Mouse (Mus musculus): ENCODE data around the gene Mmrn1. TPM values are rescaled to one million over a fixed set of nuclear protein-coding genes. Genes with fewer than 3 reads are reported as not detected.
"Not testable (repeated sequence)": the region's sequence is repeated elsewhere in the genome, so short reads cannot be mapped to it uniquely, and the experiment has no call there.

The Mmrn1 gene
- polyA plus RNA-seq (2016; fragmentation: Nextera tagmentation; extraction: Ambion mirVana): 5.3 and 6.6 TPM in 2 replicates

- H3K36me3 ChIP-seq; H3K9ac ChIP-seq; H3K27ac ChIP-seq; ATAC-seq (ENCODE audit: low FRiP score, low read depth); H3K4me2 ChIP-seq (replicated peaks); H3K9me3 ChIP-seq; H3K27me3 ChIP-seq (replicated peaks); H3K4me1 ChIP-seq; H3K4me3 ChIP-seq: not testable (repeated sequence)
- WGBS: 94% methylated on average over 20 of the region's 20 CpGs
These were observed at the start of gene Mmrn1 for GRCm38 (mm10) chr6:60924676-60925075. Gene Mmrn1, plus strand, starts transcription at chr6:60924976.

GRCm38 (mm10) chr6:60880362-60880761, 44.4 kb upstream of the Mmrn1 start:
- H3K9ac ChIP-seq: no peak overlapping the region
- no peak for ATAC-seq (ENCODE audit: low FRiP score, low read depth)
- H3K9me3 ChIP-seq: no peaks in the 10 kb centered on the region
- H3K4me3 ChIP-seq: no peak overlapping the region
- no peaks in the 10 kb centered on the region for H3K27me3 ChIP-seq (replicated peaks)
- no peak overlapping the region for H3K4me2 ChIP-seq (replicated peaks)
- no peaks in the 10 kb centered on the region for H3K4me1 ChIP-seq
- WGBS: 87% methylated on average over 7 of the region's 7 CpGs
- H3K27ac ChIP-seq: no peak overlapping the region
- H3K36me3 ChIP-seq: no peaks in the 10 kb centered on the region

- Histone ChIP-seq H3K36me3 (no peaks in the 10 kb centered on the region), H3K4me3 (no peak overlapping the region), H3K9me3 (no peaks in the 10 kb centered on the region), H3K9ac (no peak overlapping the region), H3K4me2 (replicated peaks) (no peak overlapping the region), H3K27me3 (replicated peaks) (no peaks in the 10 kb centered on the region), H3K27ac (no peak overlapping the region), H3K4me1 (no peaks in the 10 kb centered on the region)
- 83% methylated on average over 2 of the region's 2 CpGs for WGBS
- no peak for ATAC-seq (ENCODE audit: low FRiP score, low read depth)
These were observed 43.2 kb upstream of the Mmrn1 start for GRCm38 (mm10) chr6:60881534-60881933.

GRCm38 (mm10) chr6:60907272-60907671, 17.5 kb upstream of the Mmrn1 start:
- no peaks in the 10 kb centered on the region for H3K4me1 ChIP-seq
- H3K9me3 ChIP-seq: no peaks in the 10 kb centered on the region
- no peak overlapping the region for H3K4me2 ChIP-seq (replicated peaks)
- no peaks in the 10 kb centered on the region for H3K36me3 ChIP-seq
- 81% methylated on average over 2 of the region's 2 CpGs for whole genome bisulfite sequencing
- ATAC-seq (ENCODE audit: low FRiP score, low read depth): no peak
- no peak overlapping the region for H3K4me3 ChIP-seq
- H3K27me3 ChIP-seq (replicated peaks): no peaks in the 10 kb centered on the region
- H3K27ac ChIP-seq: no peak overlapping the region
- H3K9ac ChIP-seq: no peak overlapping the region

GRCm38 (mm10) chr6:60931364-60931763, 6.6 kb downstream of the Mmrn1 start:
- no peaks in the 10 kb centered on the region for H3K27me3 ChIP-seq (replicated peaks)
- H3K27ac ChIP-seq: no peak overlapping the region
- no peak overlapping the region for H3K4me3 ChIP-seq
- no peak for ATAC-seq (ENCODE audit: low FRiP score, low read depth)
- H3K9me3 ChIP-seq: no peaks in the 10 kb centered on the region
- no peaks in the 10 kb centered on the region for H3K4me1 ChIP-seq
- H3K9ac ChIP-seq: no peak overlapping the region
- no peak overlapping the region for H3K4me2 ChIP-seq (replicated peaks)
- no peaks in the 10 kb centered on the region for H3K36me3 ChIP-seq

GRCm38 (mm10) chr6:60934835-60935234, 10.1 kb downstream of the Mmrn1 start:
- Histone ChIP-seq H3K27me3 (replicated peaks) (no peaks in the 10 kb centered on the region), H3K27ac (no peak overlapping the region), H3K4me3 (no peak overlapping the region), H3K4me1 (no peaks in the 10 kb centered on the region), H3K4me2 (replicated peaks) (no peak overlapping the region), H3K9ac (no peak overlapping the region), H3K36me3 (no peaks in the 10 kb centered on the region), H3K9me3 (no peaks in the 10 kb centered on the region)
- 77% methylated on average over 4 of the region's 4 CpGs for WGBS
- no peak for ATAC-seq (ENCODE audit: low FRiP score, low read depth)

GRCm38 (mm10) chr6:60935448-60936130, 10.8 kb downstream of the Mmrn1 start:
- Histone ChIP-seq H3K4me3 (no peak overlapping the region), H3K4me2 (replicated peaks) (no peak overlapping the region), H3K27ac (no peak overlapping the region), H3K9me3 (no peaks in the 10 kb centered on the region), H3K36me3 (no peaks in the 10 kb centered on the region), H3K27me3 (replicated peaks) (no peaks in the 10 kb centered on the region), H3K4me1 (no peaks in the 10 kb centered on the region), H3K9ac (no peak overlapping the region)
- WGBS: 81% methylated on average over 4 of the region's 4 CpGs
- no peak for ATAC-seq (ENCODE audit: low FRiP score, low read depth)

GRCm38 (mm10) chr6:60944178-60944577, 19.4 kb downstream of the Mmrn1 start:
- no peak for ATAC-seq (ENCODE audit: low FRiP score, low read depth)
- H3K27me3 ChIP-seq (replicated peaks): no peaks in the 10 kb centered on the region
- no peak overlapping the region for H3K9ac ChIP-seq
- no peak overlapping the region for H3K4me2 ChIP-seq (replicated peaks)
- no peak overlapping the region for H3K27ac ChIP-seq
- H3K36me3 ChIP-seq: no peaks in the 10 kb centered on the region
- no peak overlapping the region for H3K4me3 ChIP-seq
- H3K9me3 ChIP-seq: no peaks in the 10 kb centered on the region
- no peaks in the 10 kb centered on the region for H3K4me1 ChIP-seq
- 85% methylated on average over 7 of the region's 7 CpGs for WGBS

- Histone ChIP-seq H3K9ac (no peak overlapping the region), H3K36me3 (no peaks in the 10 kb centered on the region), H3K4me2 (replicated peaks) (no peak overlapping the region), H3K4me1 (no peaks in the 10 kb centered on the region), H3K27me3 (replicated peaks) (no peaks in the 10 kb centered on the region), H3K9me3 (no peaks in the 10 kb centered on the region), H3K27ac (no peak overlapping the region), H3K4me3 (no peak overlapping the region)
- no peak for ATAC-seq (ENCODE audit: low FRiP score, low read depth)
- WGBS: 87% methylated on average over 9 of the region's 9 CpGs
These were observed 19.8 kb downstream of the Mmrn1 start for GRCm38 (mm10) chr6:60944621-60945020.

- no peaks in the 10 kb centered on the region for H3K9me3 ChIP-seq
- 67% methylated on average over 3 of the region's 3 CpGs for WGBS
- ATAC-seq (ENCODE audit: low FRiP score, low read depth): 0 out of 2 replicates have a peak, but pooled peaks have one; percentile 56
- H3K27ac ChIP-seq: no peak overlapping the region
- H3K27me3 ChIP-seq (replicated peaks): no peaks in the 10 kb centered on the region
- H3K36me3 ChIP-seq: no peaks in the 10 kb centered on the region
- H3K4me3 ChIP-seq: no peak overlapping the region
- H3K9ac ChIP-seq: no peak overlapping the region
- no peak overlapping the region for H3K4me2 ChIP-seq (replicated peaks)
- H3K4me1 ChIP-seq: no peaks in the 10 kb centered on the region
These were observed 25.6 kb downstream of the Mmrn1 start for GRCm38 (mm10) chr6:60950415-60950814.

GRCm38 (mm10) chr6:60961285-60961684, 36.5 kb downstream of the Mmrn1 start:
- Histone ChIP-seq H3K9me3 (no peaks in the 10 kb centered on the region), H3K27ac (no peak overlapping the region), H3K9ac (no peak overlapping the region), H3K4me2 (replicated peaks) (no peak overlapping the region), H3K36me3 (no peaks in the 10 kb centered on the region), H3K4me1 (no peaks in the 10 kb centered on the region), H3K27me3 (replicated peaks) (no peaks in the 10 kb centered on the region), H3K4me3 (no peak overlapping the region)
- WGBS: 58% methylated on average over 2 of the region's 2 CpGs
- ATAC-seq (ENCODE audit: low FRiP score, low read depth): peak; percentile 70; the same call in 1 of the 2 replicates

GRCm38 (mm10) chr6:60961838-60962237, 37.1 kb downstream of the Mmrn1 start:
- no peaks in the 10 kb centered on the region for H3K9me3 ChIP-seq
- H3K27me3 ChIP-seq (replicated peaks): no peaks in the 10 kb centered on the region
- H3K9ac ChIP-seq: no peak overlapping the region
- no peak; the same call in 1 of the 2 replicates for ATAC-seq (ENCODE audit: low FRiP score, low read depth)
- no peaks in the 10 kb centered on the region for H3K36me3 ChIP-seq
- 42% methylated on average over 2 of the region's 2 CpGs for WGBS
- no peaks in the 10 kb centered on the region for H3K4me1 ChIP-seq
- no peak overlapping the region for H3K27ac ChIP-seq
- no peak overlapping the region for H3K4me3 ChIP-seq
- no peak overlapping the region for H3K4me2 ChIP-seq (replicated peaks)

GRCm38 (mm10) chr6:60962668-60963067, 37.9 kb downstream of the Mmrn1 start:
- H3K4me3 ChIP-seq: no peak overlapping the region
- no peaks in the 10 kb centered on the region for H3K27me3 ChIP-seq (replicated peaks)
- ATAC-seq (ENCODE audit: low FRiP score, low read depth): peak; percentile 46; the same call in 1 of the 2 replicates
- no peaks in the 10 kb centered on the region for H3K9me3 ChIP-seq
- H3K4me2 ChIP-seq (replicated peaks): no peak overlapping the region
- no peaks in the 10 kb centered on the region for H3K4me1 ChIP-seq
- no peaks in the 10 kb centered on the region for H3K36me3 ChIP-seq
- H3K27ac ChIP-seq: no peak overlapping the region
- WGBS: 66% methylated on average over 2 of the region's 2 CpGs
- no peak overlapping the region for H3K9ac ChIP-seq

All from neural tube, embryonic 12.5 days (tissue).